Mouse (Mus musculus): ENCODE measurements around the gene Tmem232.

DNA sequence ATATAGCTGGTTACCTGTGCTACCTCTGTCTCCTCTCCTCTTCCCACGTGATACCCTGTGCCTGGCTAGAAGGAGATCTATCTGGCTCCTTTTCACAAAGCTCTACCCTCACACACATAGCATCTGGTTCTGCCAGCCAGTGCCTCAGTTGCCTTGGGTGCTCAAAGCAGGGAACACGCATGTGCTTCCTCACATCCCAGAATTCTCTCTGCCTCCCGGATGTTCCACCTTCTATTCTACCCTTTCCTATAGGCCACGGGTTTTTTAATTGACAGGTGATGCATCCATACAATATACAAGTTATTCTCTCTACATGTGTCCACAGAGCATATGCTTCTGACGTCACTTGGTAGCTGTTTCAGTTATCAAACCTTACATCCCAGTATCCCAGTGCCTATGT, 23.6 kb upstream of the Tmem232 start:
- TF ChIP-seq POLR2A (IDR thresholded peaks at IDR 0.05; ENCODE audit: control insufficient read depth, low read depth, low read length) (no peak), CTCF (IDR thresholded peaks at IDR 0.05; ENCODE audit: control insufficient read depth, insufficient read depth, insufficient replicate concordance, low read depth, low read length) (no peak)

Data from testis, adult 2 months (tissue).